Comparison of ENCODE assay signal across 8 mouse cellular contexts in the genomic region with DNA sequence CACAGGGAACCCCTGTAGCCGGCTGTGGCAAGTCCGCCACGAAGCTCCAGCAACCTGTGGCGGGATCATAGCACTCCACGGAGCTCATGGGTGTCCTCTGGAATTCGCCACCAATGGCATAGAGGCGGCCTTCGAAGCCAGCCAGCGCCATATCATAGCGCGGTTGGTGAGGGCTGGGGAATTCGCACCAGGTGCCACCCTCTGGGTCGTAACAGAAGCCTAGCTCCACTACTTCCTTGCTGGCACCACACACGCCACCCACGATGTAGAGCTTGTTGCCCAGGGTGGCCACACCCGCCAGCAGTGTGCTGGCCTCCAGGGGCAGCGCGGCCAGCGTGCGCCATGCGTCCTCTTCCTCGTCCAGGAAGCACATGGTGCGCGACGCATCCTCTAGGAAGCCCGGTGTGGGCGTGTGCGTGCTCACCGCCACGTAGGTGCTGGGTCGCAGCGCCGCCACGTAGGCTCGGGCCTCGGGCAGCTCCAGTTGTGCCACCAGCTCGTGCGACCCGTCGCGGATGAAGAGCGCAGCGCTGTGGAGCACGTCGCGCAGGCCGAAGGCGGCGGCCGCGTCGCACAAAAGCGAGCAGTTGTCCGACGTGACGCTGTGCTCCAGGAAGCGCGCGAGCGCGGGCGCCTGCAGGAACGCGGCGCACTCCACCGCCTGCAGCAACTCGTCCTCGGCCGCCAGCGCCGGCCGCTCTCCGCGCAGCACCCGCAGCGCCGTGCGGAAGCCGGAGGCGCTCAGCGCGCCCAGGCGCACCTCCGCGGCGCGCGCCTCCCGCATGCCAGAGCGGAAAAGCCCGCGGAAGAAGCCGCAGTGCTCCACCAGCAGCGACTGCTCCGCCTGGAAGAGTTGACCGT. TPM values are rescaled to one million over a fixed set of nuclear protein-coding genes. Genes with fewer than 3 reads are reported as not detected.
A peak's percentile ranks its signal among the peaks of the same experiment; 100 is the strongest.
DNase-seq lines count a peak whose midpoint lies in the region; ATAC-seq and TF ChIP-seq lines count a peak whose summit lies in the region.

No protein-coding gene starts in this region.

- H3K27ac ChIP-seq in kidney, embryonic 14.5 days (ENCODE audit: low read depth, low read length): no peak overlapping the region
- H3K27ac ChIP-seq in heart, postnatal 0 days (ENCODE audit: low read depth): no peak overlapping the region
- no peak overlapping the region for H3K27ac ChIP-seq in limb, embryonic 15.5 days

- H3K9me3 ChIP-seq in kidney, embryonic 14.5 days (ENCODE audit: control insufficient read depth, low read length): no peaks in the 10 kb centered on the region
- no peaks in the 10 kb centered on the region for H3K9me3 ChIP-seq in heart, postnatal 0 days (replicated peaks; ENCODE audit: control insufficient read depth, low read length)
- H3K9me3 ChIP-seq in limb, embryonic 15.5 days: no peaks in the 10 kb centered on the region

- H3K4me3 ChIP-seq in kidney, embryonic 14.5 days (ENCODE audit: low read length): peak overlapping the region; percentile 42
- H3K4me3 ChIP-seq in heart, postnatal 0 days (ENCODE audit: low read depth, low read length): peak overlapping the region; percentile 48
- H3K4me3 ChIP-seq in limb, embryonic 15.5 days: peak overlapping the region; percentile 50

- H3K4me1 ChIP-seq in kidney, embryonic 14.5 days (ENCODE audit: control insufficient read depth, insufficient read depth, low read length): peaks cover 11% of the 10 kb centered on the region; the same call in 1 of the 2 replicates
- peaks cover 7% of the 10 kb centered on the region; the same call in 1 of the 2 replicates for H3K4me1 ChIP-seq in heart, postnatal 0 days (ENCODE audit: control insufficient read depth, insufficient read depth)
- H3K4me1 ChIP-seq in limb, embryonic 15.5 days: peaks cover 11% of the 10 kb centered on the region

- no peak for DNase-seq in kidney, adult 8-10 months
- peak; percentile 5 for DNase-seq in c-Kit-positive CD71-negative TER-119-negative erythroid progenitor cells, embryonic 14.5 days (ENCODE audit: low read depth)
- no peak for DNase-seq in heart, postnatal 0 days (ENCODE audit: low spot score)
- DNase-seq in right cerebral cortex, postnatal 4 days: peak; percentile 24
- DNase-seq in spleen, adult 18-20 months: no peak

- peak; percentile 59; the same call in 1 of the 2 replicates for ATAC-seq in kidney, embryonic 14.5 days (ENCODE audit: low FRiP score, low TSS enrichment)
- peak; percentile 64 for ATAC-seq in heart, postnatal 0 days (ENCODE audit: insufficient read depth, low read depth)
- ATAC-seq in limb, embryonic 15.5 days (ENCODE audit: insufficient number of reproducible peaks, low FRiP score, low TSS enrichment, low read depth): peak; percentile 53; the same call in 1 of the 2 replicates
- no peak for ATAC-seq in cerebellum, adult (ENCODE audit: insufficient number of reproducible peaks, low FRiP score, low TSS enrichment)

- no peaks in the 10 kb centered on the region for H3K36me3 ChIP-seq in kidney, embryonic 14.5 days (ENCODE audit: control insufficient read depth, insufficient read depth, low read length)
- no peaks in the 10 kb centered on the region for H3K36me3 ChIP-seq in heart, postnatal 0 days (replicated peaks; ENCODE audit: control insufficient read depth, insufficient read depth, low read length)
- no peaks in the 10 kb centered on the region for H3K36me3 ChIP-seq in limb, embryonic 15.5 days

- peaks cover 23% of the 10 kb centered on the region for H3K27me3 ChIP-seq in kidney, embryonic 14.5 days (ENCODE audit: control insufficient read depth, insufficient read depth, low read length)
- H3K27me3 ChIP-seq in heart, postnatal 0 days (ENCODE audit: control insufficient read depth, insufficient read depth, low read length): peaks cover 18% of the 10 kb centered on the region
- H3K27me3 ChIP-seq in limb, embryonic 15.5 days: peaks cover 43% of the 10 kb centered on the region

- TF ChIP-seq EP300 in heart, postnatal 0 days (IDR thresholded peaks at IDR 0.05; ENCODE audit: low read depth): no peak

- 21% methylated on average over 80 of the region's 96 CpGs for WGBS in kidney, embryonic 14.5 days
- 16% methylated on average over 93 of the region's 96 CpGs for WGBS in heart, postnatal 0 days
- WGBS in limb, embryonic 15.5 days: 14% methylated on average over 92 of the region's 96 CpGs

- H3K9ac ChIP-seq in kidney, embryonic 14.5 days (ENCODE audit: low read depth, low read length): peak overlapping the region; percentile 56
- H3K9ac ChIP-seq in heart, postnatal 0 days (replicated peaks; ENCODE audit: low read depth, low read length): peak overlapping the region; percentile 42
- 0 out of 2 replicates have a peak overlapping the region, but pooled peaks have one; percentile 39 for H3K9ac ChIP-seq in limb, embryonic 15.5 days

- H3K4me2 ChIP-seq in kidney, embryonic 14.5 days (replicated peaks; ENCODE audit: low read depth, low read length): peak overlapping the region; percentile 75
- peak overlapping the region; percentile 75 for H3K4me2 ChIP-seq in heart, postnatal 0 days (ENCODE audit: low read depth, low read length)
- H3K4me2 ChIP-seq in limb, embryonic 15.5 days: peak overlapping the region; percentile 76

- TF ChIP-seq CTCF in heart, postnatal 0 days (IDR thresholded peaks at IDR 0.05; ENCODE audit: low read depth): no peak

RNA-seq across cellular contexts. Expression of gene Kbtbd13, which starts 0.5 kb away (rescaled TPM):
- polyA plus RNA-seq in kidney, embryonic 14.5 days (2014; fragmentation: Nextera tagmentation; extraction: Ambion mirVana): 1.3 and 1.4 TPM in 2 replicates
- 1.1 and 1.2 TPM in 2 replicates for total RNA-seq in heart, postnatal 0 days (2014; rRNA removed; ENCODE audit: low replicate concordance)
- polyA plus RNA-seq in heart, postnatal 0 days (2015; fragmentation: Nextera tagmentation; extraction: Ambion mirVana): 0.63 and 0.77 TPM in 2 replicates
- 1.9 TPM in 2 replicates for polyA plus RNA-seq in limb, embryonic 15.5 days (2015; fragmentation: Nextera tagmentation; extraction: Ambion mirVana)

RNA-seq across cellular contexts. Expression of gene Rasl12, which starts 7.3 kb away (rescaled TPM):
- 8.2 and 11.7 TPM in 2 replicates for polyA plus RNA-seq in kidney, embryonic 14.5 days (2014; fragmentation: Nextera tagmentation; extraction: Ambion mirVana)
- total RNA-seq in heart, postnatal 0 days (2014; rRNA removed; ENCODE audit: low replicate concordance): 1.8 and 8.5 TPM in 2 replicates
- polyA plus RNA-seq in heart, postnatal 0 days (2015; fragmentation: Nextera tagmentation; extraction: Ambion mirVana): 7.5 and 7.9 TPM in 2 replicates
- polyA plus RNA-seq in limb, embryonic 15.5 days (2015; fragmentation: Nextera tagmentation; extraction: Ambion mirVana): 8.9 and 9.7 TPM in 2 replicates

RNA-seq across cellular contexts. Expression of gene Ubap1l, which starts 30.1 kb away (rescaled TPM):
- polyA plus RNA-seq in kidney, embryonic 14.5 days (2014; fragmentation: Nextera tagmentation; extraction: Ambion mirVana): 0.62 TPM in 1 of 2 replicates, not detected in the other
- not detected in 2 replicates for total RNA-seq in heart, postnatal 0 days (2014; rRNA removed; ENCODE audit: low replicate concordance)
- polyA plus RNA-seq in heart, postnatal 0 days (2015; fragmentation: Nextera tagmentation; extraction: Ambion mirVana): 0.11 and 0.21 TPM in 2 replicates
- 0.14 and 0.16 TPM in 2 replicates for polyA plus RNA-seq in limb, embryonic 15.5 days (2015; fragmentation: Nextera tagmentation; extraction: Ambion mirVana)

RNA-seq across cellular contexts. Expression of gene Slc51b, which starts 31.8 kb away (rescaled TPM):
- 0.53 and 0.59 TPM in 2 replicates for polyA plus RNA-seq in kidney, embryonic 14.5 days (2014; fragmentation: Nextera tagmentation; extraction: Ambion mirVana)
- total RNA-seq in heart, postnatal 0 days (2014; rRNA removed; ENCODE audit: low replicate concordance): not detected in 2 replicates
- not detected in 2 replicates for polyA plus RNA-seq in heart, postnatal 0 days (2015; fragmentation: Nextera tagmentation; extraction: Ambion mirVana)
- not detected in 2 replicates for polyA plus RNA-seq in limb, embryonic 15.5 days (2015; fragmentation: Nextera tagmentation; extraction: Ambion mirVana)

RNA-seq across cellular contexts. Expression of gene Mtfmt, which starts 44.6 kb away (rescaled TPM):
- polyA plus RNA-seq in kidney, embryonic 14.5 days (2014; fragmentation: Nextera tagmentation; extraction: Ambion mirVana): 18.1 and 22.0 TPM in 2 replicates
- 11.5 and 15.9 TPM in 2 replicates for total RNA-seq in heart, postnatal 0 days (2014; rRNA removed; ENCODE audit: low replicate concordance)
- polyA plus RNA-seq in heart, postnatal 0 days (2015; fragmentation: Nextera tagmentation; extraction: Ambion mirVana): 9.1 TPM in 2 replicates
- 19.8 and 21.0 TPM in 2 replicates for polyA plus RNA-seq in limb, embryonic 15.5 days (2015; fragmentation: Nextera tagmentation; extraction: Ambion mirVana)

Comparison
In these comparisons a context has a peak if more than half of its experiments do, and no peak if none do; other contexts are left out.
1. DNase-seq: peak in c-Kit-positive CD71-negative TER-119-negative erythroid progenitor cells, embryonic 14.5 days (single experiment) and right cerebral cortex, postnatal 4 days (single experiment); none in kidney, adult 8-10 months (0 of 2), heart, postnatal 0 days (single experiment) and spleen, adult 18-20 months (0 of 2).
2. Peak in every context shown above with its lines, with median percentiles within 50 percentile points of each other: H3K4me2 ChIP-seq, H3K4me3 ChIP-seq and H3K9ac ChIP-seq.